Mouse (Mus musculus) midbrain, embryonic 11.5 days (tissue): Measurements from ENCODE around the gene Ranbp1. TPM values are rescaled to one million over a fixed set of nuclear protein-coding genes. Genes with fewer than 3 reads are reported as not detected.
A peak's percentile ranks its signal among the peaks of the same experiment; 100 is the strongest.
"Not testable (repeated sequence)": the region's sequence is repeated elsewhere in the genome, so short reads cannot be mapped to it uniquely, and the experiment has no call there.

ENCODE experiments used
- ATAC-seq: fragments of 200-750 bp; cut with Nextera tagmentation; 2 replicates; pipeline ENCODE4 v1.8.0; 2017; ENCODE audit warnings: moderate TSS enrichment, moderate library complexity; ENCODE audit not compliant: low FRiP score
- DNase-seq: peaks from one replicate; pipeline ENCODE4 v3.0.0; 2015; ENCODE audit warnings: low spot score; ENCODE audit errors: missing footprints
- H3K27ac ChIP-seq: fragments of 300-500 bp; sonication (generic); 2 replicates; pipeline ENCODE4 v1.5.1; 2014; ENCODE audit warnings: low read depth, low read length
- H3K27me3 ChIP-seq: fragments of 300-500 bp; sonication (generic); 2 replicates; pipeline ENCODE4 v1.6.1; 2014; ENCODE audit warnings: mild to moderate bottlenecking, low read length, moderate library complexity, mixed read lengths; ENCODE audit not compliant: control insufficient read depth, insufficient read depth
- H3K36me3 ChIP-seq: fragments of 300-500 bp; sonication (generic); 2 replicates; pipeline ENCODE4 v1.6.1; 2014; ENCODE audit warnings: mild to moderate bottlenecking, low read length, moderate library complexity, mixed read lengths; ENCODE audit not compliant: control insufficient read depth, insufficient read depth
- H3K4me1 ChIP-seq: fragments of 300-500 bp; sonication (generic); 2 replicates; pipeline ENCODE4 v1.6.1; 2014; ENCODE audit warnings: low read length; ENCODE audit not compliant: control insufficient read depth, insufficient read depth
- H3K4me2 ChIP-seq: fragments of 300-500 bp; sonication (generic); 2 replicates; pipeline ENCODE4 v1.6.1; 2014; ENCODE audit warnings: mild to moderate bottlenecking, moderate library complexity
- H3K4me3 ChIP-seq: fragments of 300-500 bp; sonication (generic); 2 replicates; pipeline ENCODE4 v1.5.1; 2014; ENCODE audit warnings: low read depth, low read length
- H3K9ac ChIP-seq: fragments of 300-500 bp; sonication (generic); 2 replicates; pipeline ENCODE4 v1.6.1; 2014; ENCODE audit warnings: low read length
- H3K9me3 ChIP-seq: fragments of 300-500 bp; sonication (generic); 2 replicates; pipeline ENCODE4 v1.6.1; 2016; ENCODE audit warnings: low read length; ENCODE audit not compliant: control insufficient read depth
- WGBS: fragments of 180-500 bp; shearing (Covaris S2); extraction: QIAGEN DNeasy Blood & Tissue Kit; methylation state at CpG from one replicate; pipeline ENCODE4 v1.1.7; 2014; 5-methylcytosine and 5-hydroxymethylcytosine counted together
- microRNA counts: library from miRNA; unstranded; fragments of <30 nt; microRNA quantifications from one replicate; lab custom pipeline; 2015
- microRNA-seq: library from miRNA; unstranded; fragments of <30 nt; microRNA quantifications from one replicate; pipeline ENCODE4, GENCODE M21; 2017
- polyA plus RNA-seq: library from polyadenylated mRNA; unstranded; fragments of >200 nt; fragmentation: Nextera tagmentation; extraction: Ambion mirVana; gene quantifications from 2 replicates; pipeline ENCODE4 v1.2.1, GENCODE M21; 2014

The Ranbp1 gene
- polyA plus RNA-seq, 1 experiment from 2014 or later, result 1,256 TPM

- H3K9ac ChIP-seq, result no peak overlapping the region
- no peaks in the 10 kb centered on the region for H3K36me3 ChIP-seq
- ATAC-seq (peak; percentile 53), DNase-seq (no peak)
- no peak overlapping the region for H3K4me2 ChIP-seq
- no peaks in the 10 kb centered on the region for H3K9me3 ChIP-seq
- H3K4me1 ChIP-seq, result peaks cover 6% of the 10 kb centered on the region
- no peaks in the 10 kb centered on the region for H3K27me3 ChIP-seq
- no peak overlapping the region for H3K27ac ChIP-seq
- 81% methylated on average over 10 of the region's 10 CpGs for whole genome bisulfite sequencing
- no peak overlapping the region for H3K4me3 ChIP-seq
These were observed 50.0 kb downstream of the Ranbp1 start for GRCm38 (mm10) chr16:18198365-18199098.

GRCm38 (mm10) chr16:18197881-18198280 is 50.7 kb downstream of the Ranbp1 start:
- H3K27ac ChIP-seq, result no peak overlapping the region
- no peaks in the 10 kb centered on the region for H3K36me3 ChIP-seq
- H3K4me3 ChIP-seq, result no peak overlapping the region
- peaks cover 6% of the 10 kb centered on the region for H3K4me1 ChIP-seq
- 83% methylated on average over 6 of the region's 6 CpGs for WGBS
- no peaks in the 10 kb centered on the region for H3K27me3 ChIP-seq
- H3K9me3 ChIP-seq, result no peaks in the 10 kb centered on the region
- H3K4me2 ChIP-seq, result no peak overlapping the region
- ATAC-seq, result no peak
- no peak overlapping the region for H3K9ac ChIP-seq
- DNase-seq, result no peak

DNA sequence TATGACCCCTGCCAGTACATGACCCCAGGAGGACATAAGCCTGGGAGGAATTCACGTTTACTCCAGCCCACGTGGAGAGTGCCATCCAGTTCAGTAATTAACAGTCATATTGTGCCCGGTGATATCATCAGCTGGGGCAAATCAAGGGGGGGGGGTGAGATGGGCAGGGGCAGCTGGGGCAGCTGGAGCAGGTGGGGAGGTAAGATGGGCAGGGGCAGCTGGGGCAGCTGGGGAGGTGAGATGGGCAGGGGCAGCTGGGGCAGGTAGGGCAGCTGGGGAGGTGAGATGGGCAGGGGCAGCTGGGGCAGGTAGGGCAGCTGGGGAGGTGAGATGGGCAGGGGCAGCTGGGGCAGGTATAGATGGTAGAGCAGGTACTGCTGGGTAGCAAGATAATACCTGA is 53.0 kb downstream of the Ranbp1 start:
- not testable (repeated sequence) for H3K27ac ChIP-seq, DNase-seq, H3K27me3 ChIP-seq, H3K9me3 ChIP-seq, H3K9ac ChIP-seq, H3K4me1 ChIP-seq, H3K4me3 ChIP-seq, ATAC-seq, H3K4me2 ChIP-seq, H3K36me3 ChIP-seq
- 52% methylated on average over 3 of the region's 3 CpGs for WGBS

DNA sequence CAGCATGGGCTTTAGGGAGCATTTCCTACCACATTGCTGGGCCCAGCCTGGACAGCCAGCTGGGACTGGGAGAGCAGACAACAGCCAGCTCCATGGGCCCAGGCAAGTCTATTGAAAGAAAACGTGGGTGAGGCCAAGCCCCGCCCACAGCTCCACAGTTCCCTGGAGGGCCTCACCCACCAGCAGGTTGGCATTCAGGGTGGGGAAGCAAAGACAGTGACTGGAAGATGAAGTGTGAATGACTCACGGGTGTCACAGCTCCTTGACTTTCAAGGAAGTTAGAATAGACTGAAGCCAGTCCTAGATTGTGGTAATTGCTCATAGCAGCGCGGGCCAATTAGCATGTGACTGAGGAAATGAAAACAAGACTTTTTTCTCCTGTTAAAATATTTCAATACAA is 53.5 kb downstream of the Ranbp1 start:
- Histone ChIP-seq H3K27ac (no peak overlapping the region), H3K4me3 (no peak overlapping the region), H3K9me3 (no peaks in the 10 kb centered on the region), H3K9ac (no peak overlapping the region), H3K36me3 (no peaks in the 10 kb centered on the region), H3K4me1 (peaks cover 6% of the 10 kb centered on the region), H3K4me2 (no peak overlapping the region), H3K27me3 (no peaks in the 10 kb centered on the region)
- no peak for DNase-seq
- 59% methylated on average over 5 of the region's 5 CpGs for WGBS
- no peak for ATAC-seq

DNA sequence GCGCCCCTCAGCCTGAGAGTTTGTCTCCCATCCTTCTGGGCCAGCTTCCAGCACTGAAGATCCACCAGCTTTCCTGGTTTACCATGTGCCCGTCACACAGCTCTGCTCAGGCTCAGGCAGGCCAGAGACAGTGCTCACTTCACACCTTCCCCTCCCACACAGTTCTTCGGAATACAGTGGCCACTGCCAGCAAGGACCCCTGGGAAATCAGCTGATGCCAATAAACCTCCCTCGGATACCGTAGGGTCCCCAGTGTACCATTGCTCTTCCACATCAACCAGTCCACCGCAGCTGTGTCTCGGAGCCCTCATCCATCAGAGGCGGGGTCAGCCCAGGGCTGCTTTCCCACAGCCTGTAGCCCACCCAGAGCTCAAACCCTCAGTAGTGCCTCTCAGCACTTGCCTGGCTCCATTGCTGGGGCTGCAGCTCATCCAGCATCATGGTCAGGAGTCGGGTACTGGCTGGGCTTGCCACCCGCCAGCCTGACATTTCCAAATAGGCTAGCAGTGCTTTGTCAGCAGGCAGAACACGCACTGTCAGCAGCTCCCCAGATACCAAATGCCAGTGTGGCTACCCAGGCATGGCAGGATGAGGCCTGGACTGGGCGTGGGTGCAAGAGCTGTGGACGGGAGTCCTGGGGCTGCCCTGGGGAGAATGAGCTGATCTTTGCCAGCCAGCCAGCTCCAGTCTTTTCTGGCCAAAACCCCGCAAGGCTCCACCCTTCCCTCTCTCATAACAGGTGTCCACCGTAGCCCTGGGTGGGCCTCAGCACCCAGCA is 54.1 kb downstream of the Ranbp1 start:
- 75% methylated on average over 15 of the region's 15 CpGs for whole genome bisulfite sequencing
- Histone ChIP-seq H3K27me3 (no peaks in the 10 kb centered on the region), H3K27ac (no peak overlapping the region), H3K9me3 (no peaks in the 10 kb centered on the region), H3K36me3 (no peaks in the 10 kb centered on the region), H3K4me1 (peaks cover 4% of the 10 kb centered on the region; the same call in 1 of the 2 replicates), H3K4me3 (no peak overlapping the region), H3K9ac (no peak overlapping the region), H3K4me2 (no peak overlapping the region)
- peak; percentile 28; the same call in 1 of the 2 replicates for ATAC-seq
- DNase-seq, result no peak

DNA sequence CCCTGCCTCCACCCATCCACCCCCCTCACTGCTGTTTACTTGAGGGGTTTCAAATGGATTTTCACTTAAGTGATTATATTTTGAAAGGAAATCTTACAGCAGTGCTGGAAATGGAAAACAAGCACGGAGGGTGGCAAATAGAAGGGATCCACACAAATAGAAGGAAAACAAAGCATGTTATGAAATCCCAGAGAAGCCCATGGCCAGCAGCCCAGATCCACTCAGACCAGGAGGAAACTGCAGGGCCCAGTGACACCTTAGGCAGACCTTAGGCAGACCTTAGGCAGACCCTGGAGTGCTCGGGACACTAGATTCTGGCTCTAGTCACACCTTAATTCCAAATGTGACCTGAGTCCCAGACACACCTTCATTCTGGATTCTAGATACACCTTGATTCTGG is 57.5 kb downstream of the Ranbp1 start:
- 79% methylated on average over 2 of the region's 2 CpGs for WGBS
- H3K4me2 ChIP-seq, result no peak overlapping the region
- no peak overlapping the region for H3K27ac ChIP-seq
- H3K36me3 ChIP-seq, result no peaks in the 10 kb centered on the region
- DNase-seq, result no peak
- H3K9me3 ChIP-seq, result no peaks in the 10 kb centered on the region
- H3K9ac ChIP-seq, result no peak overlapping the region
- H3K4me3 ChIP-seq, result no peak overlapping the region
- no peaks in the 10 kb centered on the region for H3K4me1 ChIP-seq
- H3K27me3 ChIP-seq, result no peaks in the 10 kb centered on the region
- no peak for ATAC-seq

MicroRNAs encoded within 50 kb of the gene (microRNA counts, 519-probe panel; counts per million panel counts)
- not detected for microRNA mmu-miR-1306 (lab: Ali Mortazavi, UCI)

Small RNA genes lying within 50 kb of the gene (microRNA-seq; reads per million reads assigned to microRNA genes)
- gene Gm24572 (4.7 reads per million, percentile 22 among the genes with 10 or more reads in this experiment), gene Mir1306 (757 reads per million, percentile 75 among the genes with 10 or more reads in this experiment)

Other genes with a start within 250 kb of the Ranbp1 start
- 128 and 134 TPM in 2 replicates for gene Dgcr6, start 195.9 kb downstream of the Ranbp1 start, polyA plus RNA-seq
- 6.9 and 7.6 TPM in 2 replicates for gene Prodh, start 158.5 kb downstream of the Ranbp1 start, polyA plus RNA-seq
- 2.2 and 2.7 TPM in 2 replicates for gene Rtn4r, start 121.1 kb downstream of the Ranbp1 start, polyA plus RNA-seq
- gene Ccdc188, start 30.9 kb downstream of the Ranbp1 start, polyA plus RNA-seq, result not detected in 2 replicates
- gene Zdhhc8, start 13.6 kb downstream of the Ranbp1 start, polyA plus RNA-seq, result 7.1 and 8.4 TPM in 2 replicates
- gene Trmt2a, start 53 bp downstream of the Ranbp1 start, polyA plus RNA-seq, result 90.4 and 104 TPM in 2 replicates
- 1.4 TPM in 1 of 2 replicates, not detected in the other for gene Gm49776, start 9.6 kb upstream of the Ranbp1 start, polyA plus RNA-seq
- 33.1 and 34.9 TPM in 2 replicates for gene Dgcr8, start 40.5 kb upstream of the Ranbp1 start, polyA plus RNA-seq
- 38.9 and 39.2 TPM in 2 replicates for gene Tango2, start 99.4 kb upstream of the Ranbp1 start, polyA plus RNA-seq
- 66.9 and 71.0 TPM in 2 replicates for gene Arvcf, start 99.5 kb upstream of the Ranbp1 start, polyA plus RNA-seq
- 21.0 and 22.7 TPM in 2 replicates for gene Txnrd2, start 177.7 kb upstream of the Ranbp1 start, polyA plus RNA-seq
- gene Comt, start 178.1 kb upstream of the Ranbp1 start, polyA plus RNA-seq, result 50.8 and 52.5 TPM in 2 replicates
- 10.3 and 12.9 TPM in 2 replicates for gene Gnb1l, start 250.0 kb upstream of the Ranbp1 start, polyA plus RNA-seq